Mouse (Mus musculus) liver, adult 2 months (tissue): Measurements from ENCODE around the gene Sh3glb1.

Experiments used
- CTCF ChIP-seq: fragments of 200-500 bp; IDR thresholded peaks from 2 replicates; pipeline ENCODE4 v1.5.1; 2011; ENCODE audit warnings: low read depth, low read length, control low read depth
- POLR2A ChIP-seq: fragments of 200-500 bp; IDR thresholded peaks from 2 replicates; pipeline ENCODE4 v1.6.1; 2011; ENCODE audit warnings: low read length, control low read depth; ENCODE audit not compliant: insufficient read depth; ENCODE audit errors: extremely low read depth

DNA sequence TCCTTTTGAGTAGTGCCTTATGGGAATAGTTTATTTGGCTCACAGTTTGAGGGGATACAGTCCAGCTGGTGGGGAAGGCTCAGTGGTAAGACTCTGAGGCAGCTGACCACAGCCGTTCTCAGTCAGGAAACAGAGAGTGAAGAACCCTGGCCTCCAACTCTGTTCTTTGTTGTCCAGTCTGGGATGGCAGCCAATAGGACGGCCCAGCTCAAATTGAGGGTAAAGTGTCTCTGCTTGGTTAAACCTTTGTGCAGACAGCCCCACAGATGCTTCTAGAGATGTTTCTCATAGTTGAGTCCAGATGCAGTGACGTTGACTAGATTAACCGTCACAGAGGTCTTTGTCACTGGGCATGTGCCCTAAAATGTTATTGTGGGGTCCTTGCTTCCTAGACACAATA lies 78.0 kb downstream of the Sh3glb1 start:
- TF ChIP-seq CTCF (no peak), POLR2A (no peak)
